Mouse (Mus musculus): ENCODE data around the gene Fam219a.

DNA sequence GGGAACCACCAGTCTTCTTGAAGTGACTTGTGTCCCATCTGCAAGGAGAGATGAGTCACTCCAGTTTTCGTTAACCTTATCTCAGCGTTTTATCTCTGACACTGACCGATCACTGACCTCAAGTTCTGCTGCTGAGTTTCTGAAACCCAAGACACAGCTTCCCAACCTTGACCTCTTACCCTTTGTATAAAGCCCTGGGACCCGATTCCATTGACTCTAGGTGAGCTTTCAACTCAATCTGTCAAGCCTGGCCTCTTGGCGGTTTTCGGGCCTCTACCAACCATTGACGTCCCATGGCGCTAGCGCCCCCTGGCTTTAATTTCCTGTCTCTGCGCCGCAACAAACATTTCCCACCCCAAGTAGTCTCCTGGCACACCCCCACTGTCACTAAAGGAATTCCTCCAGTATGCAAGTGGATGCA is 64.2 kb downstream of the Fam219a start:
- TF ChIP-seq POLR2A (IDR thresholded peaks at IDR 0.05; ENCODE audit: insufficient read depth, low read depth, low read length) (no peak), CTCF (IDR thresholded peaks at IDR 0.05; ENCODE audit: insufficient read depth, low read depth, low read length) (0 out of 2 replicates have a peak, but pooled peaks have one; percentile 9)
